Mouse (Mus musculus): ENCODE results near the gene Slc15a5.

Gene Slc15a5

DNA sequence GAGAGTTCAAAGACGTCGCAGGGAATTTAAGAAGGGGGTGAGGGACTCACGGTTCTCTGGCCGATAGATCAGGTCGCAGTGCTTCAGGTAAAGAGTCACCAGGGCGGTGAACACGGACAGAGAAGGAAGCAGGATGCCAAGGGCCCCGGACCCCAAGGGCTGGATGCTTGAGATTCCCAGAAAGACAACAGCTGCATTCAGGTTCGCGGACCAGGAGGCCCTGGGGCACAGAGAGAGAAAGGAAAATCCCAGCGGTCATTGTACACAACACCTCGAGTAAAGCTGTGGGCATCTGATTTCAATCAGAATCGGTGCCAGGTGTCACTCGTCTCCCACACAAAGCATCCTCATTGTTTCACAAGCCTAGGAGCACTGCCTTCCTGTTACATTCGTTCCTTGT is 24.1 kb downstream of the Slc15a5 start:
- DNase-seq (ENCODE audit: low spot score in 2 of 2), result no peak

DNA sequence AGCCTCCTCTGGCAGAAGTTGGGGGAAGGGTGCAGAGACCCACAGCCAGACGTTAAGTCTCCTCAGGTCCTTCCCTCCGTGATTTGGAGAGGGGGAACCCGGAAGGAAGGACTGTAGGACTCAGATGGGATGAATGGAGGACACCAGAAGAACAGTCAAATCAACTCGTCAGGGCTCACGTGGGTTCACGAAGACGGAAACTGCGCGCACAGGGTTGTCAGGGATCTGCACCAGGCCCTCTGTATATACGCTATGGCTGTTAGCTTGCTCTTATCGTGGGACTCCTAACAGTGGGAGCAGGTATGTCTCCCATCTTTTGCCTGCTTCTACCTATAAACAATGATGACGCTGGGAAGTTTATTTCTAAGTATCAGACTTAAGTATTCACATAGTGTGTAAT is 24.8 kb downstream of the Slc15a5 start:
- DNase-seq (ENCODE audit: low spot score in 2 of 2), result no peak

DNA sequence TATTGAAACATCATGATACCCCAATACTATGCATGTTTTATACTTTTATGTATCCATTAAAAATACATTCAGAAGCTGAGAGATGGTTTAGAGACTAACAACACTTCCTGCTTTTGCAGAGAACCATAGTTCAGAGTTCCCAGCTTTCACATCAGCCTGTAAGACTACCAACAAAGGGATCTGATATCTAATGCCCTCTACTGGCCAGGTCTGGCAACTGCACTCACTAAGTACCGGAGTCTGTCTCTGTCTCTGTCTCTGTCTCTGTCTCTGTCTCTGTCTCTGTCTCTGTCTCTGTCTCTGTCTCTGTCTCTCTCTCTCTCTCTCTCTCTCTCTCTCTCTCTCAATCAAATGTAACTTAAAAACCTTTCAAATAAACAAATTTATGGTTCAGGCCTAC is 25.6 kb downstream of the Slc15a5 start:
- DNase-seq (ENCODE audit: low spot score in 2 of 2), result no peak

DNA sequence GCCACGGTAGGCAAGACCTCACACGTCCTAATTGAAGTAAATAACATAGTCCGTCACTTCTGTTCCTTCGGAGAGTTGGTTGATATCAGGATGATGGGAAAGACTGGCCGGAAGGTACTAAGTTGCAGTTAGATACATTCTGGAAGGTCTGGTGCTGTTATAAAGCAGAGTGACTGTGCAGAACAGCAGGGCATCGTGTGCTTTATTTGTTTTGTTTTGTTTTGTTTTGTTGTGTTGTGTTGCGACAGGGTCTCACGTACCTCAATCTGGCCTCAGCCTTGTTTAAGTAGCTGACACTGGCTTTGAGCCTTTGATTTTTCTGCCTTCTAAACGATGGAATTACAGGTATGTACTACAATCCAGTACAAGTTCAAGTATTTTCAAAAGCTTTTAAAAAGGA is 26.0 kb downstream of the Slc15a5 start:
- no peak for DNase-seq (ENCODE audit: low spot score in 2 of 2)

DNA sequence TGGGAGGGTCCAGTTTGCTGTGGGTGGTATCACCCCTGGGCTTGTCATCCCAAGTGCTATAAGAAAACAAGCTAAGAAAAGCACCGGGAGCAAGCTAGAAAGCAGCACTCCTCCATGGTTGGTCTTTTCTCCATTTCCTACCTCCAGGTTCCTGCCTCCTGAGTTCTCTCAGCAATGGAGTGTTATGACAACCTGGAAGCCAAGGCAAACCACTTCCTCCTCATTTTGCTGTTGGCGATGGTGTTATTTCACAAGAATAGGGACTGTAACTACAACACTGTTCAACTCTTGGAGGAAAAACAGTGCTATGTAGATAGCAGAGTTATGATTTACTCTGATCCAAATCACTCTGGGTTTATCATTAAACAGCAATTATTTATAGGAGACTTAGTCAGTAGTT is 34.4 kb downstream of the Slc15a5 start:
- no peak for DNase-seq (ENCODE audit: low spot score in 2 of 2)

DNA sequence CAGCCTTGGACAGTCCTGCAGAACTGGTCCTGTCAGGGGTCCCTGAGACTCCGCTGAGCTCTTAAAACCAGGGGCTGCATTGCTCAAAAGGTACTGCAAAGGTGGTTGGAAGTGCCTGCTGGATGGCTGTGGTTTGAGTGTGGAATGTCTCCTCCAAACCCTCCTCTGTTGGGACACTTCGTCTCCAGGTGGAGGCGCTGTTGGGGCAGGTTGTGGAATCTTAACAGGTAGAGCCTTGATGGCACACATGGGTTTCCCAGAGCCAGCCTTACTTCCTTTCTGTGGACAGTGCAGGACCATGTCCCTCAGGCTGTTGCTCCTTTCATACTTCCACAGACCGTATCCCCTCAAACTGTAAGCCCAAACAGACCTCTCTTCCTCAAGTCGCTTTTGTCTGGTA is 36.8 kb downstream of the Slc15a5 start:
- DNase-seq (ENCODE audit: low spot score in 2 of 2), result no peak

DNA sequence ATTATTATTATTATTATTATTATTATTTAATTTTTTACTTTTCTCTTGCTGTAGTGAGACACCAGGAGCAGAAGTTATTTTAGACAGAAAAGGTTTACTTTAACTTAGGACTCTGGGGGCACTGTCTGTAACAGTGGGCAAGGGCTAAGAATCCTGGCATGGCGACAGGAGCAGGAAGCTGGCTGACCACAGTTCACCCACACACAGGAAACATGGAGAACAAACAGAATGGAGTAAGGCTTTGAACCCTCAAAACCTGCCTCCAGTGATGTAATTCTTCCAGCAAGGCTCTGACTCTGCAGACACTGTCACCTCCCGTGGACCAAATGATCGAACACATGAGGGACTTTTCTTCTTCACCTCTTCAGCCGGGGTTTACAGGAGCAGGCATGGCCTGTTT is 37.9 kb downstream of the Slc15a5 start:
- DNase-seq (ENCODE audit: low spot score in 2 of 2), result no peak

DNA sequence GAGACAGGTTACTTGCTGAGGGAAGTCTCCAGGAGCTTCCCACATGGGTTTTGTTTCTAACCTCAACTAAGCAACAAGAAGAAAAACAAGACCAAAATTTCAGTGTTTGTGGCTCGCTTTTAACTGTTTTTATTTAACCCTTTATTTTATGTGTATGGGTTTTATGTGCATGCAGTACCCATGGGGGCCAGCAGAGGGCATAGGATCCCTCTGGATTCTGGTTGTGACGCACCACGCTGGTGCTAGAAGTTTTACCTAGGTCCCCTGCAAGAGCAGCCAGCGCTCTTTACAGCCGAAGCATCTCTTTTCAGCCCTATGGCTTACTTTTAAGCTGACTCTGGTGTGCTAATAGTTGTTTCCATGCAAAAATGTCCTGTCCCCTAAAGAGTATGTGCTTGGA is 42.1 kb downstream of the Slc15a5 start:
- no peak for DNase-seq (ENCODE audit: low spot score in 2 of 2)

DNA sequence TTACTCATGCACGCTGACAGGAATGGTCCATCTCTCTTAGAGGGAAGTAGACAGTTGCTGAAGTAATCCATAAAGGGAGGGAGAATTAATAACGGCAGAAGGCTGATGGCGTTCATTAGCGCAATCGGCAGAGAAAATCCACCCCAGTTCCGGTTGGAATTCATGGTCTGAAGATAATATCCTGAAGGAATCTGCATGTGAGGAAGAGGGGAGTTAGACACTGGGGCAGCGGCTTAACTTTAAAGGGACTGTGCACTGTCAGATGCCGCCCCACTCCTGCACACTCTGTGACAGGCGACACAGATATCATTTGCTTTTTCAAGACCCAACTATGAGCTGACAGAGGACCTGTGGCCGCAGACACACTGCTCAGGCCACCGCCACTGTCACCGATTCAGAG is 42.8 kb downstream of the Slc15a5 start:
- no peak for DNase-seq (ENCODE audit: low spot score in 2 of 2)

DNA sequence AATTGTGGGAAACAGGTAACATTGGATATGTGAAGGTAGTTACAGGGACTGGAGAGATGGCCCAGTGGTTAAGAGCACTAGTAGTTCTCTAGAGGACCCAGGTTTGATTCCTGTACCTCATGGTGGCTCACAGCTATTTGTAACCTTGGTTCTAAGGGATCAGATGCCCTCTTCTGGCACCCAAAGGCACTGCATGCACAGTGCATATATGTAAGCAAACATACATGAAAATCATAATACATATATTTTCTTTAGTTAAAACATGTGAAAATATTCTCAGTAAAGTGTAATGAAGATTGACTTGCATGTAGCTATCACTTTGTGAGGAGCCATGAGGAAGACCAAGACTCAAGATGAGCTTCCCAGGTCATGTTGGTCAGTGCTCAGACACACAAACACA is 62.8 kb downstream of the Slc15a5 start:
- DNase-seq (ENCODE audit: low spot score in 2 of 2), result no peak

DNA sequence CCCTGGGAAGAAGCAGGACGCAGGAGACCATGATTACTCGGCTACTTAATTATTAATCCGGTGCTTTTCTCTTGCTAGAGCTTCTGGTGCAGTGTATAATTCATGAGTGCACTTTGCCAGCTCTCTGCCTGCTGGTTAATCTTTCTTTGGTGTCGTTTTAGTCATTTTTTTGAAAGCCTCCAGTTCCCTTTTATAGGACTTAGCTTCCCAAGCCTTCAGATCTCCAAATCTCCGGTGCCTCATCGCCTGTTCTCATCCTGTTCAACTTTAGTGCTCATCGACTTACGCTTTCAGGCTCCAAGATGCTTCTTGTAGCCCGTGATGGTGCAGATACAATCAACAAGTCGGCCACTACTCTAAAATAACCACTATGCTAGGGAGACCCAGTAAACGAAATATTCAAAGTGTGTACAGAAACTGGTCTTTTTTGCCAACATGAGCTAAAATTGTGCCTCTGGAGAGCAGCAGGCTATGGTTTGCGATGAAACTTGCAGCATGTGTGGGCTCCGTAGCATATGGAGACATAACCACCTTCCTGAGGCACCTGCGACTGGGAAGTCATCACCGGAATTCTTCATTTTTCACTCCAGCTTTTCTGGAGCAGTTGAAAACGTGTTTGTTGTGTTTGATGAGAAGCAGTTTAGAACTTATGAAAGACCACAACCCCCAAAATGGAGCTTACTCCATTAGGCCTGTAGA is 64.6 kb downstream of the Slc15a5 start:
- no peak for DNase-seq (ENCODE audit: low spot score in 2 of 2)

DNA sequence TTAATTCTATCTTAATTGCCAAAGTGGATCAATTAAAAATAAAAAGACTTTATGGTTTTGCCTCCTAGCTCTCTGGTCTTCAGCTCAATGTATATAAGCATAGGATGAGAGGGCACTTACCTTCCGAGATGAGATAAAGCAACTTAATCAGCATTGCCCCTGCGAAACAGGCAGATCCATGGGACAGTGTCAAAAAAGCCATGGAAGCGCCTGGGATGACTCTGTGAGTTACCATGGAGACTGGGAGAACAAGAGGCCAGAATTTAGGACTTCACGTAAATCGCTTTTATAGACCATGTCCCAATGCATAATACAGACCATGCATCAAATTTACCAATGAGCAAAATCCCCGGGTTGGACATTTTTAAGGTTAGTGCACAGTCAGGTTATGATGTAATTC is 67.8 kb downstream of the Slc15a5 start:
- no peak for DNase-seq (ENCODE audit: low spot score in 2 of 2)

DNA sequence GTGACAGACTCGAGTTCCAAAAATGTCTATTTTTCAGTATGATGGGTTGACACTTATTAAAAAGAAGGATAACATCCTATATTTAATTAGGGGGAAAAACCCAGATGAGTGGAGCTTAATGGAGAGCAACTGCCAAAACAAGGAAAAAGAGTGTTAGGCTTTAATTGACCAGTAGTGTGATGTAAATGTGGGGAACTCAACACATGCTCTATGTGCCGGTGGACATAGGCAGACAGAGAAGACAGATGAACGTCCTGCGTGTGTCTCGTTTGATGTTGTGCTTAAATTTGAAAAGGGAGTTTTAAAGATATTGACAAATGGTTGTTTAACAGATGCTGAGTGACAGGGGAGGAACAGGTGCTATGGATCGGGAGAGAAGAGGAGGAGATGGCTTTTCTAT is 72.0 kb downstream of the Slc15a5 start:
- no peak for DNase-seq (ENCODE audit: low spot score in 2 of 2)

DNA sequence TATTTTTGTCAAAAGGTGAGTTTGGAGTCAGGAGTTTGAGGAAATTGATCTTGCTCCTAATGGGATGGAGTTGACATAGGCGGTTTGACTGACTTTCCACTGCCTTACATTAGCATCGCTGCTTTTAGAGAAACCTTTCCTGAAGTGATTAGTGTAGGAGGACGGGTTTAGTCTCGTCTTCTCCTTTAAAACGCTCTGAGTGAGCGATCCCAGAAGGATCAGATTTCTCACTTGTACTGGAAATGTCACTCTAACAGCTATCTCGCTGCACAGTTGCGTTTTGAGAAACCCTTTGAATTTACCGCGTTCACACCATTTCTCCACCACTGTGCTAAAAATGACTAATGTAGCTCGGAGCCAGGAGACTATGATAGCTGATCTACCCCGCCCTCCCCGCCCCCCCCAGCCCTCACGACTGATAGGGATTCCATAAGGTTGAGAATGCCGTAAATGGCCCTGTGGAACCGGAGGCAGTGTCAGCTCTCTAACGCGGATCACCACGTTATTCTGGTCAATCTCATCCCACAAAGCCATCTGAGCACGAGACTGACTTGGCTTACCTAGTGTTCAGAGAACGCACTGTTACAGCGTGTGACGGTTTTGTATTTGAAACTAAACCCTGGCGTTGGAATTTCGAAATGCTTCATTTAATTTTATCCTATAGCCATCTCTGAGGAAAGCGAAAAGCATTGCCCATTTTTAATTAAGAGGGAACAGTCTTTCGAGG is 73.0 kb downstream of the Slc15a5 start:
- no peak for DNase-seq (ENCODE audit: low spot score in 2 of 2)

DNA sequence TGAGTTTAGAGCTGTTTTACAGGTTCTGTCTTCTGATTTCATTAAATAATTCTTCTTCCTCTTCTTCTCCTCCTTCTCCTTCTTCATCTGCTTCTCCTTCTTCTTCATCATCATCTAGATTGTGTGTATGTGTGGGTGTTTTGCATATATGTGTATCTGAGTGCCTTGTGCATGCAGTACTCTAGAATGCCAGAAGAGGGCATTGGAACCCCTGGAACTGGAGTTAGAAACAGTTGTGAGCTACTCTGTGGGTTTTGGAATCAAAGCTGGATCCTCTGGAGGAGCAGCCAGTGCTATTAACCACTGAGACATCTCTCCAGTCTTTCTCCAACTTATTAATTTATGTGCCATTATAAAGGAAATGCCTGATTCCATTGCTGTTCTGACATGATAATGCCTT is 89.9 kb downstream of the Slc15a5 start:
- no peak for DNase-seq (ENCODE audit: low spot score in 2 of 2)

DNA sequence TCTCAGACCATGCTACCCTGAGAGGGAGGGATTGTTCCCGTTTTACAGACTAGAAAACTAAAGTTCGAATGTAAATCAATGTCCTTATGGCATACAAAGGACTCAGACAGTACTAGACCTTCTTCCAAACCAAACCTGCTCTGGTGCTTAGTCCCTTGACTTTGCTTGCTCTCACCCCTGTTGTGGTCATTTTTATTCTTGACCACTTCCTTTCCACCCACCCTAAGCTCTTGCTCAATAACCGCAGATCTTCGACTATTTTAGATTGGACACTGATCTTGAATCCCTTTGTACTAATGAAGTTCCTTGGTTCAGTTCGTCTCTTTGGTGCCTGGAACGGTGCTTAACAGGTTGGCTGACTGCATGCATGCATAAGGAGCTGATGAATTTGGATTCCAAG is 94.5 kb downstream of the Slc15a5 start:
- DNase-seq (ENCODE audit: low spot score in 2 of 2), result no peak

DNA sequence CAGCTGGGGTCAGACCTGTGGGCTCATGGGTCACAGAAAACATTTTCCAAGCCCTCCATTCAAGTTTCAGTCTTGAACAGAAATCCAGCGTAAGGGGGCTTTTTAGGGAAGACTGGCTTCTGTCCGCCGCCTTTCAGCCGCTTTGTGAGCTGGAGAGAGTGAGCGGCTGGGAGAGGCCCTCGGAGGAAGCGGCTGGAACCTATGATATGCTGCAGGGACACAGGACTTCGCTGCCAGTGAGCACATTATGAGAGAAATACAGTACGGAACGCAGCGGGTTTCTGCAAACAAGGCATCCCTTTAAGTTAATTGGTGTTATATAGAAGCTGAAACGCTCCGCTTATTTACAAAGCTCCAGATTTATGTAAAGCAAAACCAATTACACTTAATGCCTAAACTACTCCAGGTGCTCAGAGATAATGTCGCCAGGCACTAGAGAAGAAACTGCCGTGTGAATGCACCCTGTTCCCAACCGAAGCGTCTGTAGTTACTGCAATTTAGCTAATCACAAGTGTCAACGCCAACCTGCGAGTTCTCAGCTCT is 97.5 kb downstream of the Slc15a5 start:
- no peak for DNase-seq (ENCODE audit: low spot score in 2 of 2)

DNA sequence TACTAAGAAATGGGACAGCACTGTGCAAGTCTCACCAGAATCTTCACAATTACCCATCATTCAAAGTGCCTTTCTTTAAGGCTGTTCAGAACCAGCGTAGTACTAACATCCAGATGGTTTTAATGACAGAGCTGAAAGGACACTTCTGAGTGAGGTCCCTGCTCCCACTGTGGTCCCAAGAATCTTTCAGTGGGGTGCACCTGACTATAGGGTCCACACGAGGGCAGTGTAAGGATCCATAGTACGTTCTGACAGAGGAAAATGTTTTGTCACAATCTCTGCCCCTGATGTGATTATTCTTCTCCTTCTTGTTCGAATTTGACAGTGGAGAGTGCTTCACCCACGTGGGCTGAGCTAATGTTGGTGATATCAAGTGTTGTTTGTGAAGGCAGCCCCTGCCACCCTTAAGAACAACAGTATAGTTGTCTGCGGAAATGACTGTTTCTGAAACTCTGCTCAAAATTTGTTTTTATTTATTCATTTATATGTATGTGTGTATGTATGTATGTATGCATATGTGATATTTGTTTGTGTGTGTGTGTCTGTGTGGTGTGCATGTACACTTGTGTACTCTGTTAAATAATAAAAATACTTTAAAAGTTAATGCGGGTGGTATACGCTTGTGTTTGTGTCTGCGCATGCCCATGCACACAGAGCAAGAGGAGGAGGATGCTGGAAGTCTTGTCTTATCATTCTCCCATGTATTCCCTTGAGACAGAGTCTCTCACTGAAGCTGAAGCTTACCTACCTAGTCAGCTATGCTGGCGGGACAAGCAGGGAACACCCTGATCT is 98.6 kb downstream of the Slc15a5 start:
- no peak for DNase-seq (ENCODE audit: low spot score in 2 of 2)

DNA sequence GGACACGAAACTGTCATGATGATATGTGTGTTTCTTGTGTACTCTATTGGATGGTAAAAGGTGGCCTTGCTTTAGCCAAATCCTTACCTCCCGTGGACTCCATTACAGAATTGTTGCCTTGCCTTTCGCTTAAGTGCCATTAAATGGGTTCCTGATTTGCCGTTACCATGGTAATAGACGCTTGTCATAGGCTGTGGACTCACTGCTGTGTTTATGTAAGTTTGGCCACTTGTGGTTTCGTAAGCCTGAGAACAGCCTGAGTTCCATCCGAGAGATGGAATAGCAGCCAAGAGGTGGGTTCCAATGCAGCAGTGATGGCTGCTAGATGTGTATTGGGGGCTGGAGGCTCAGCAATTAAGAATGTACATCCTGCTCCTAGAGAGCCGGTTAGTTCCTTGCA is 99.3 kb downstream of the Slc15a5 start:
- DNase-seq (ENCODE audit: low spot score in 2 of 2), result no peak

DNA sequence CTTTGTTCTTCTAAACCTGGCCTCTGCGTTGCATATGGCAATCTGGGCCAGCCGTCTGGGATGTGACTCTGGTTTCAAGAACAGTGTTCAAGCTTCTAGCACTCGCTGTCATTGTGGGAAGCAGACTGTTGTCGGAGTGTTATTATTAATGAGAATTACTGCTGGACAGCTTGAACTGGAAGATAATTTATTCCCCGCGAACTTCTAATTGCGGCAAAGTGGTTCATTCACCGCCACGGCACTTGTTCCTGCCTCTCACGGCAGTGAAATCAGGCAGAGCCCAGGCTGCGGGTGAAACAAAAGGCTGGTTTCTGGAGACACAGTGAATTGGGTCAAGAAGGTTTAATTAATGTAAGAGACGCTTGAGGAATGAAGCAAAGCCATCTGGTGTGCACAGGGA is 99.9 kb downstream of the Slc15a5 start:
- no peak for DNase-seq (ENCODE audit: low spot score in 2 of 2)

DNA sequence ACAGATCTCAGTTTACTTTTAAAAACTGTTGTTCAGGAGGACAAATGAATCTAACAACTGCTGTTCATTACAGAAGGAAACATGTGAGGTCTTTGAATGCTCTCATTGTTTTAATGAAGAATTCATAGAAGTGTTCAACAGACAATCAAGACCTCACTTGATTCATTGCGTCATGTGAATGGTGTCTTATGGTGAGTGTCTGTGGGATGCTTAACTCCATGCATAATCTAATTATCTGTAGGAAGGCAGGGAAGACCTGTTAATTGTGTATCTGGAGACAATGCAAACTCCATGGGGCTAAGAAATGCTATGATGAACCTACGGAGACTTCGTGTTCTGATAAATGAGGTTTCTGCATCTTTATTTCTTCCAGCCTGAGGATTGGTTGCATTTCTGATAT is 103.7 kb downstream of the Slc15a5 start:
- no peak for DNase-seq (ENCODE audit: low spot score in 2 of 2)

DNA sequence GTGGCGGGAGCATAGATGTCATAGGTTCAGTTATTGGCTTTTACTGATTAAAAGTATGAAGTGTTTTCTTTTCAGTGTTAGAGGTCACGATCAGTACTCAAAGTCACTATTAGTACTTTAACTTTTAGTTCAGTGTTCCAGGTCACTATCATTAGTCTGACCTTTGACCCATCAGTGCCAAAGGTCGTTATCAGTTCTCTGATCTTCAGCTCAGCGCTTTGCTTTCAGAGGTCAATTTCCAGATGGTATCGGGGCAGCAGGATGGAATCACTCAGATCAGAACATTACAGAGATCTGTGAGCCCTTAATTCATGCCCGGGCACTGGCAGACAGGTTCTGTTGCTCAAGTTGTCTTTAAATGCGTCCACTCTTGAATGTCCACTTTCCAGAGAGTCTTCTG is 116.0 kb downstream of the Slc15a5 start:
- DNase-seq (ENCODE audit: low spot score in 2 of 2), result no peak

DNA sequence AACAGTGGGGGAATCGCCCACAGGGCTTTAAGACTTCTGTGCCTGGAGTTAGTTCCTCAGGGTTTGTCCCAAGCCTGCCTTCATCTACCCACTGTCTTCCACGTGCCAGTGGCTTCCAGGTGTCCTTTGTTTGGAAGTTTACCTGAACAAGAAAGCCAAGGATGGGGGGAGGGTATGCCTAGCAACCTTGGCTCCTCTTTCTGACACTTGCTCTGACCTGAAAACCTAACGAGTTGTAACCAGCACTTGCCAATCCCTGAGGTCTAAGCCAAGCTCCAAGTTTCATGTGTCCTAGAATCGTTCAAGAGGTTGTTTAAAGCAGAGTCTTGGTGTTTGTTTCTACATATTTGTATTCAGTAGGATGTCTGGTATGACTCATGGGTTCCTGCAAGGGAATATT is 116.9 kb downstream of the Slc15a5 start:
- DNase-seq (ENCODE audit: low spot score in 2 of 2), result no peak
